Comparison of ENCODE assay signal across 11 mouse cellular contexts in the genomic region with DNA sequence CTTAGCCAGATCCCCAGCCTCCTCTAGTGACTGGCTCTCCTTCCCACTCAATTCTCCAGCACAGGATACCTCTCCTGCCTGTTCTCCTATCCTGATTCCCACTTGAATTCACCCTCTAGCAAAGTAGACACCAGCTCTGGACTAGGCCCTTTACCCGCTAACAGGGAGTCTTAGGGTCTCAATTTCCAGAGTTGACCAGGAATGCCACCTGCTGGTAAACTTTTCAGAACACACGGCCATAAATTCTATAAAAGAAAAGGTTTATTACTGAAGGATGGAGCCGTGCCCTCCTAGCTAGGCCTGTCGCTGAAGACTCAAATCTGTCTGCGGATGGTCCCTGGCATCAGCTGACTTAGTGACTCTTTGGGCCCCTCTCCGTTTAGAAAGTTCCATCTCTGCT.
A peak's percentile ranks its signal among the peaks of the same experiment; 100 is the strongest.
DNase-seq lines count a peak whose midpoint lies in the region; ATAC-seq and TF ChIP-seq lines count a peak whose summit lies in the region.
"Had no signal": no experiment of that assay in that cellular context is flagged by ENCODE, and none has a peak within 500 bp of the region (broad histone marks: within the 10 kb centered on the region; RNA-seq: fewer than 3 reads in every experiment).

No protein-coding gene starts in this region.

- H3K36me3 ChIP-seq in heart, postnatal 0 days (replicated peaks; ENCODE audit: control insufficient read depth, insufficient read depth, low read length): no peaks in the 10 kb centered on the region
- no peaks in the 10 kb centered on the region for H3K36me3 ChIP-seq in heart, embryonic 10.5 days
- no peaks in the 10 kb centered on the region for H3K36me3 ChIP-seq in midbrain, postnatal 0 days (ENCODE audit: insufficient read depth, low read length)
- no peaks in the 10 kb centered on the region for H3K36me3 ChIP-seq in midbrain, embryonic 15.5 days (replicated peaks)
- H3K36me3 ChIP-seq in embryonic facial prominence, embryonic 11.5 days (replicated peaks; ENCODE audit: control insufficient read depth, insufficient read depth, low read depth, low read length): no peaks in the 10 kb centered on the region
- H3K36me3 ChIP-seq: limb, embryonic 13.5 days had no signal

- H3K4me2 ChIP-seq in heart, postnatal 0 days (ENCODE audit: low read depth, low read length): no peak overlapping the region
- no peak overlapping the region for H3K4me2 ChIP-seq in midbrain, postnatal 0 days (ENCODE audit: low read depth, low read length, poor library complexity, severe bottlenecking)
- no peak overlapping the region for H3K4me2 ChIP-seq in midbrain, embryonic 15.5 days
- no peak overlapping the region for H3K4me2 ChIP-seq in embryonic facial prominence, embryonic 11.5 days (ENCODE audit: low read depth, low read length)
- H3K4me2 ChIP-seq: limb, embryonic 13.5 days had no signal

- H3K27me3 ChIP-seq in heart, postnatal 0 days (ENCODE audit: control insufficient read depth, insufficient read depth, low read length): no peaks in the 10 kb centered on the region
- H3K27me3 ChIP-seq in heart, embryonic 10.5 days (ENCODE audit: insufficient read depth, poor library complexity, severe bottlenecking): no peaks in the 10 kb centered on the region
- H3K27me3 ChIP-seq in midbrain, postnatal 0 days (ENCODE audit: insufficient read depth, low read length): no peaks in the 10 kb centered on the region
- no peaks in the 10 kb centered on the region for H3K27me3 ChIP-seq in midbrain, embryonic 15.5 days (replicated peaks)
- H3K27me3 ChIP-seq in embryonic facial prominence, embryonic 11.5 days (ENCODE audit: control insufficient read depth, insufficient read depth, low read length): no peaks in the 10 kb centered on the region
- H3K27me3 ChIP-seq: limb, embryonic 13.5 days had no signal

- DNase-seq in heart, postnatal 0 days (ENCODE audit: low spot score): peak; percentile 13
- DNase-seq in heart, embryonic 10.5 days (ENCODE audit: low spot score): no peak
- DNase-seq in midbrain, postnatal 0 days (ENCODE audit: low spot score): no peak
- DNase-seq in embryonic facial prominence, embryonic 11.5 days (ENCODE audit: low spot score): peak; percentile 55
- peak; percentile 7 for DNase-seq in retina, postnatal 1 day
- DNase-seq in testis, postnatal 14 days (ENCODE audit: low spot score): no peak
- DNase-seq in c-Kit-positive CD71-positive TER-119-positive erythroid progenitor cells, embryonic 14.5 days (ENCODE audit: low spot score): no peak
- DNase-seq: cerebellum, adult 8-10 months; right cerebral cortex, postnatal 14 days had no signal

- no peak overlapping the region for H3K9ac ChIP-seq in heart, postnatal 0 days (replicated peaks; ENCODE audit: low read depth, low read length)
- no peak overlapping the region for H3K9ac ChIP-seq in midbrain, postnatal 0 days (replicated peaks; ENCODE audit: low read length, poor library complexity, severe bottlenecking)
- H3K9ac ChIP-seq in midbrain, embryonic 15.5 days: no peak overlapping the region
- H3K9ac ChIP-seq in embryonic facial prominence, embryonic 11.5 days (replicated peaks; ENCODE audit: low read length): no peak overlapping the region
- H3K9ac ChIP-seq: limb, embryonic 13.5 days had no signal

- 51% methylated on average over 6 of the region's 6 CpGs for WGBS in heart, postnatal 0 days
- WGBS in heart, embryonic 10.5 days: 69% methylated on average over 6 of the region's 6 CpGs
- 73% methylated on average over 6 of the region's 6 CpGs for WGBS in midbrain, postnatal 0 days
- 73% methylated on average over 6 of the region's 6 CpGs for WGBS in midbrain, embryonic 15.5 days
- WGBS in embryonic facial prominence, embryonic 11.5 days: 67% methylated on average over 6 of the region's 6 CpGs

- ATAC-seq in heart, postnatal 0 days (ENCODE audit: insufficient read depth, low read depth): no peak
- no peak for ATAC-seq in midbrain, postnatal 0 days (ENCODE audit: low FRiP score)
- ATAC-seq in midbrain, embryonic 15.5 days (replicated peaks): no peak
- no peak for ATAC-seq in embryonic facial prominence, embryonic 11.5 days (replicated peaks; ENCODE audit: insufficient number of reproducible peaks, low FRiP score, low TSS enrichment, low read depth)

- H3K27ac ChIP-seq in heart, postnatal 0 days (ENCODE audit: low read depth): no peak overlapping the region
- H3K27ac ChIP-seq in heart, embryonic 10.5 days: no peak overlapping the region
- no peak overlapping the region for H3K27ac ChIP-seq in midbrain, postnatal 0 days (ENCODE audit: low read depth, low read length)
- no peak overlapping the region for H3K27ac ChIP-seq in midbrain, embryonic 15.5 days
- H3K27ac ChIP-seq in embryonic facial prominence, embryonic 11.5 days (replicated peaks; ENCODE audit: low read depth, low read length): no peak overlapping the region
- H3K27ac ChIP-seq: limb, embryonic 13.5 days had no signal

- peak; percentile 60 for TF ChIP-seq CTCF in heart, postnatal 0 days (IDR thresholded peaks at IDR 0.05; ENCODE audit: low read depth)
- peak; percentile 51 for TF ChIP-seq CTCF in midbrain, postnatal 0 days (IDR thresholded peaks at IDR 0.05)

- no peaks in the 10 kb centered on the region for H3K4me1 ChIP-seq in heart, postnatal 0 days (ENCODE audit: control insufficient read depth, insufficient read depth)
- H3K4me1 ChIP-seq in heart, embryonic 10.5 days: no peaks in the 10 kb centered on the region
- no peaks in the 10 kb centered on the region for H3K4me1 ChIP-seq in midbrain, postnatal 0 days (ENCODE audit: insufficient read depth, low read length)
- H3K4me1 ChIP-seq in midbrain, embryonic 15.5 days: no peaks in the 10 kb centered on the region
- H3K4me1 ChIP-seq in embryonic facial prominence, embryonic 11.5 days (ENCODE audit: control insufficient read depth, insufficient read depth, low read length): no peaks in the 10 kb centered on the region
- H3K4me1 ChIP-seq: limb, embryonic 13.5 days had no signal

- no peaks in the 10 kb centered on the region for H3K9me3 ChIP-seq in heart, postnatal 0 days (replicated peaks; ENCODE audit: control insufficient read depth, low read length)
- no peaks in the 10 kb centered on the region for H3K9me3 ChIP-seq in heart, embryonic 10.5 days
- H3K9me3 ChIP-seq in midbrain, postnatal 0 days (ENCODE audit: low read length): no peaks in the 10 kb centered on the region
- H3K9me3 ChIP-seq in midbrain, embryonic 15.5 days: no peaks in the 10 kb centered on the region
- no peaks in the 10 kb centered on the region for H3K9me3 ChIP-seq in embryonic facial prominence, embryonic 11.5 days (replicated peaks; ENCODE audit: control insufficient read depth, low read length)
- H3K9me3 ChIP-seq: limb, embryonic 13.5 days had no signal

- no peak for TF ChIP-seq EP300 in heart, postnatal 0 days (IDR thresholded peaks at IDR 0.05; ENCODE audit: low read depth)

- no peak overlapping the region for H3K4me3 ChIP-seq in heart, postnatal 0 days (ENCODE audit: low read depth, low read length)
- H3K4me3 ChIP-seq in heart, embryonic 10.5 days: no peak overlapping the region
- no peak overlapping the region for H3K4me3 ChIP-seq in midbrain, postnatal 0 days (ENCODE audit: low read depth, low read length)
- H3K4me3 ChIP-seq in midbrain, embryonic 15.5 days: no peak overlapping the region
- H3K4me3 ChIP-seq in embryonic facial prominence, embryonic 11.5 days (ENCODE audit: low read depth, low read length): no peak overlapping the region
- H3K4me3 ChIP-seq: limb, embryonic 13.5 days had no signal

Comparison
In these comparisons a context has a peak if more than half of its experiments do, and no peak if none do; other contexts are left out.
1. DNase-seq: peak in heart, postnatal 0 days (single experiment), embryonic facial prominence, embryonic 11.5 days (single experiment) and retina, postnatal 1 day (single experiment); none in heart, embryonic 10.5 days (single experiment), midbrain, postnatal 0 days (single experiment), testis, postnatal 14 days (single experiment) and c-Kit-positive CD71-positive TER-119-positive erythroid progenitor cells, embryonic 14.5 days (single experiment).